Mouse (Mus musculus): ENCODE measurements around the gene Snx22.

The Snx22 gene

DNA sequence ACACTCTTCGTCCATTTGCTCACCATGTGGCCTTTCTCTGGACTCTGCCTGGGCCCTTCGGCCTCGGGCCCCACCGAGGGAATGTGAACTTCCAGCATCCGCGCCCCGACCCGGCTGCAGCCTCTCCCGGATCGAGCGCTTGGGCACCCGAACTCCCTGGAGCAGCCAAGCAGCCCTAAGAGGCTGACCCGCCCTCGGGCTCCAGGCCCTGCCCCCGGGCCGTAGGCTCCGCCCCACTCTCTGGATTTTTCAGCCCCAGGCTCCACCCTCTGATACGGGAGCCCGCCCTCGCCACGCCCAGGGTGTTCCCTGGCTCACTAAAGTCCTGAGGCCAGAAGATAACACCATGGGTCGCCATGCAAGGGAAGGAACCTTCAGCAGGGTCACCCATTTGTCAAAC is at the start of gene Snx22:
Gene Snx22 (minus strand): TSS at position 137 of the 400 bp plus-strand sequence.
- peak; percentile 86 to 91 for DNase-seq (ENCODE audit: low spot score in 2 of 2)

DNA sequence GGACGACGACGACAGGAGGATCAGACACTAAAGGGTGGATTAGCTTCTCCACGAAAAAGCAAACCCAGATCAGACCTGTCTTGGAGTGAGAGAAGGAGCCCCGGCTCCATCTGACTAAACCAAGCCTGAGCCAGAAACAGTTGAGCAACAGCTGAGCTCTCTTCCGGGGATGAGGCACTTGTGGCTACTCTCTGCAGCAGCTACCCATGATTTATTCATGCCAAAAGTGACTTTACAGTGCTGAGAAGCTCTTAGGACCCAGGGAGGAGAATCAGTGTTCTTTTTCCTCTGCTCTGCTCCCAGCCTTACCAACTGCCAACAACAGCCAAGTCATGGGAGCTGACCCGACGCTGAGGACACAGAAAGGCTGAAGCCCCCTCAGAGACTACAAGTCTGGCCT is 47.4 kb upstream of the Snx22 start:
- no peak for DNase-seq (ENCODE audit: low spot score in 2 of 2)

DNA sequence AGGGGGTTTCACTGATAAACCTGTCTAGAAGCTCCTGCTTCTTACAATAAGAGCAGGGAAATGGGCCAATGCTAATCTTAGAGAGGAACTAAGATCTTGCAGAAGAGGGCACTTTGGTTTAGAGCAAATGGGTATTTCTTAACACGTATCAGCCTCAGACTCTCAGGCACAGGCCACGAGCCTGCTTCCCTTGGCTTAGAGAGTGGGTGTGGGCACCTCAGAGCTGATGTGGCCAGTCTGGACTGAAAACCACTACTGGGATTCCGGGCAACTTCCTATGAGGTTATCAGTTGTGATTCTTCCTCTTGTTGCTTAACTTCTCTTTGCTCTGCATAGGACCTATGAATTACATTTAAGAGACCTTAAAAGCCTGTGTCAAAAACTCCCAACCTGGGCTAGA is 44.8 kb upstream of the Snx22 start:
- DNase-seq (ENCODE audit: low spot score in 2 of 2) = peak in 1 of 2 experiments; percentile 18

DNA sequence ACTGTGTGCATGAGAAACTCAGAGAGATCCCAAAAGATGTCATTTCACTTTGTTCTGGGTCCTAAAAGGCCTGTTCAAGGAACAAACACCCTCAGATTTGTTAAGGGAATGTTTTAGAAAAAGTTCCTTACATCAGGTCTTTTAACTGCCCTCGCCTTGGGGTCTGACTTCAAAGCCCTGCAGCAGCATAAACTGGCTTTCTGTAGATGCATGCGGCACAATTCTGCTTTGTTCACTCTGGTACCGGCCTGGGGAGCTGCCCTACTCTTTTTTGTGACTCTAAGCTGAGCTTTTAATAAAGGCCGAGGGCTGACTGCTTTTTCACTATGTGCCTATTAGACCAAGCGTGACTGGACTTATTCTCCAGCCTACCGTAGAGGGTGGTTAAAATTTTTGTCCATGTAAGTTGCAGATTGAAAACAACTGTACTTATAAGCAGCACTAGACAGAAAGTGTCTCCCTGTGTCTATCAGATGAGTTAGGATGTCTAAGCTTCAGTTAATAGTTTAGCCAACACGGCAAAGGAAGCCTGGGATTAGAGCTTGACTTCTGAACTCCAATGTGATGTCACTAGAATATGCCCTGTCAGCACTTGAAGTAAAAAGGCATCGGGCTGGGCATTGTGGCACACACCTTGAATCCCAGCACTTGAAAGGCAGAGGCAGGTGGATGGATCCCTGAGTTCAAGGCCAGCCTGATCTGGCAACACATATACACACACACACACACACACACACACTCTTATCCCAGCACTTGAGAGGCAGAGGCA is 41.3 kb upstream of the Snx22 start:
- no peak for DNase-seq (ENCODE audit: low spot score in 2 of 2)

DNA sequence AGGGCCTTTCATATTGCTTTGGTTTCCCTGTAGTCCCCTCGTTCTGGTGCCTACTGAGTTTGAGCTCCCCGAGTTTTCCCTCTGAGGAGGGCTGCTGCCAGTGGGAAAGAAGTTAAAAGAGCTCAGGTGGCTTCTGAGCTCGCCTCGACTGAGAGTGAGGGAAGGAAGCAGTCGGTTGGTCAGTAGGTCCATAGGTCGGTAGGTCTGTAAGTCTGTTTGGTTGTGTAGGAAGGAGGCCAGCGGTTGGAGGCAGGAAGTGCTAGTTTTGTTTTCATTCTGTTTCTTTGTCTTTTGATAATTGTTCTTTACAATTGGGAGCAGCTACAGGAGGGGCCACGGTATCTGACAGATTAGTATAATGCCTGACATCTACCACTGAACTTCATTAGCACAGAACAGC is 40.6 kb upstream of the Snx22 start:
- DNase-seq (ENCODE audit: low spot score in 2 of 2) = no peak

- DNase-seq (ENCODE audit: low spot score in 2 of 2) = no peak
Observed at GRCm38 (mm10) chr9:66109574-66109973, 40.1 kb upstream of the Snx22 start.

DNA sequence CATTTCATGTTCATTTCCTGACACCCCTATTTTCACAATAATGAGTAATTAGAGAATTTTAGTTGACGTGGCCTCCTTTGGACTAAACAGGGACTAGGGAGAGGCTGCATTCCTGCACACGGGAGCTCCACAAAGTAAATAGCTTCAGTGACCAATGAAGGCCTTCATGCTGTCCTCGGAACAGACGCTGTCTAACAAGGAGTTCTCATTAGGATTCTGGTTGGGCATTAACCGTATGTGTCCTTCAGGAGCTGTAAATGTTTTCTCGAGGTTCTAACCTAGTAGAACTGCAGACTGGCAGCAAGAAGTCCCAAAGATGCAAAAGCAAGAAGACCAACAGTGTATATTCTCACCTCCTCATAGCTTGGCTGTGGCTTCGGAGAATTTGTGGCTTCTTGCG is 35.6 kb upstream of the Snx22 start:
- DNase-seq (ENCODE audit: low spot score in 2 of 2) = no peak

- no peak for DNase-seq (ENCODE audit: low spot score in 2 of 2)
Observed at GRCm38 (mm10) chr9:66104601-66105000, 35.1 kb upstream of the Snx22 start.

DNA sequence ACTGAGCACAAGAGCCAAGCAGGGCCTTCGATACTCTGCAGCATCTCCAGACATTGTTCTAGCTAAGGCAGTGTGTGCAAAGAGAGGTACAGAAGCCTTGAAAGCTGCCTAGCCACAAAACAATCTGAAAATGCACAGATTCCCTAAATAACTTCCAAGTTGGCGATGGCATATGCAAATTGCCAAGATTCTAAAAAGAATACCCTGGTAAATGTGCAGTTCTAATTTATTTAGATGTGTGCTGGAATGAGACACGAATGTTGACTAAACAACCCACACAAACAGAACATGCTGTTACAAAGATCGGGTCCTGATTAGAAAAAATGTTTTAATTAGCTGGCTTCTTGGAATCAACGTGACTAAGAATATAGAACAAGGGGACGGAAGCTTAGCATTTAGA is 33.1 kb upstream of the Snx22 start:
- DNase-seq (ENCODE audit: low spot score in 2 of 2) = no peak

- DNase-seq (ENCODE audit: low spot score in 2 of 2) = no peak
Observed at GRCm38 (mm10) chr9:66101577-66101976, 32.1 kb upstream of the Snx22 start.

DNA sequence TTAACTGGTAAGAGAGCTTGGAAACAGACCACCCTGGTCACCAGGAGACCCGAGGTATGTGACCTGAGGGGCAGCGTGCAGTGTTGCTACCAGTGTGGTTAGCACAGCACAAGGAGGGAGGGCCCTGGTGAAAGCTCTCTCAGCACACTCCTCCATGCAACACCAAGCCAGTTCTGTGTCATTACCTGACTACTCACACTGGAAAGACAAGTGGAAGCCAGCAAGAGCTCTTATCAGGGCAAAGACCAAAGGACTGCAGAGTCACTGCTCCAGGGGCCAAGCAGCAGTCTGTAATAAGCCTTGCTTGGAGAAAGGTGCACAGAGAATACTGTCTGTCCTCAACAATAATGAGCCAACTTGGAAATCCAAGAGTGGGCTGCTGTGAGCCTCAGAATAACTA is 23.1 kb upstream of the Snx22 start:
- DNase-seq (ENCODE audit: low spot score in 2 of 2) = no peak

- no peak for DNase-seq (ENCODE audit: low spot score in 2 of 2)
Observed at GRCm38 (mm10) chr9:66091327-66092231, 22.1 kb upstream of the Snx22 start.

DNA sequence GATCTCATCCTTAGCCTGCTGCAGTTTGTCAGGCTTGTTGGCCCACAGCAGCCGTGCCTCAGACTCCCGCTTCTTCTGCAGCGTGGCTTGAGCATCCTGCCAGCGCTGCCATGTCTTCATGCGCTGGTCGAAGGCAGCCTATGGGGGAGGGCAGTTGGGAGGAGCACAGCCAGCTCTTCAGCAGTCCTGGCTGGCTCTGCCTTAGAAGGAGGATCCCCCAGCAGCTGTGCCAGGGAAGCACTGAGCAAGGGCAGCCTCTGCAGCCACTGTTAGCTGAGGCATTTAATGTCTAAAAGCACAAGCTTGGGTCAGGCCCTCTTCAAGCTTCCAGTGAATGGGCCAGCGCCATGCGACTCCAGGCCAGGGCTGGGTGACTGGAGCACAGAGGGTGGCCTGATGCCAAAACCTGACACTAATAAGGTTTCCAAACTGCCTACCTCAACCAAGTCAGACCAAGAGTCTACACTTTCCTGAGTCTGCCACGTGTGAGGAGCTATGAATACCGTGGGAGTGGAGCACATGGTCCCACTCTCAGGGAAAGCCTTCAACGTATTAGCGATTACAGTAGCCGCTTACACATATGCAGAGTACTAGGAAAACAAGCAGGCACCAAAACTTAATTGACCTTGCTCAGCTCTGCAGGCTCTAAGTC is 21.2 kb upstream of the Snx22 start:
- no peak for DNase-seq (ENCODE audit: low spot score in 2 of 2)

GRCm38 (mm10) chr9:66088411-66088810 is 18.9 kb upstream of the Snx22 start:
- DNase-seq (ENCODE audit: low spot score in 2 of 2) = peak; percentile 35 to 52

DNA sequence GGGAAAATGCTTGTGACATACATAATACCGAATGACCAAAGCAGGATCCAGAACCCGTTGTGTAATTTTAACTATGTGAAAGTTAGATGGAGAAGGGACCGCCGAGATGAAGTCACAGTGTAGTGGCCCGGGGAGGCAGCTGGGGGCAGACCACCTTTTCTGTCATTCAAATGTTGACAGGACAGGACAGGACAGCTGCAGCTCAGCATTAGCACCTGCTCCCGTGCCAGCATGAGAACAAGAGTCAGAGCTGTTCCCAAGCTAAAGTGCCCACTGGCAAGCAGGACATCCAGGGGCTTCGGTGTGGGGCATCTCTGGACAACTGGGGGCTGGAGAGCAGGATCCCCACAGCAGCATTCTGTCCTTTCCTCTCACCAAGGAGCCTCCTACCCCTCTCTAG is 17.5 kb upstream of the Snx22 start:
- no peak for DNase-seq (ENCODE audit: low spot score in 2 of 2)

GRCm38 (mm10) chr9:66084171-66084570 is 14.7 kb upstream of the Snx22 start:
- DNase-seq (ENCODE audit: low spot score in 2 of 2) = no peak

- no peak for DNase-seq (ENCODE audit: low spot score in 2 of 2)
Observed at GRCm38 (mm10) chr9:66081999-66082398, 12.5 kb upstream of the Snx22 start.

DNA sequence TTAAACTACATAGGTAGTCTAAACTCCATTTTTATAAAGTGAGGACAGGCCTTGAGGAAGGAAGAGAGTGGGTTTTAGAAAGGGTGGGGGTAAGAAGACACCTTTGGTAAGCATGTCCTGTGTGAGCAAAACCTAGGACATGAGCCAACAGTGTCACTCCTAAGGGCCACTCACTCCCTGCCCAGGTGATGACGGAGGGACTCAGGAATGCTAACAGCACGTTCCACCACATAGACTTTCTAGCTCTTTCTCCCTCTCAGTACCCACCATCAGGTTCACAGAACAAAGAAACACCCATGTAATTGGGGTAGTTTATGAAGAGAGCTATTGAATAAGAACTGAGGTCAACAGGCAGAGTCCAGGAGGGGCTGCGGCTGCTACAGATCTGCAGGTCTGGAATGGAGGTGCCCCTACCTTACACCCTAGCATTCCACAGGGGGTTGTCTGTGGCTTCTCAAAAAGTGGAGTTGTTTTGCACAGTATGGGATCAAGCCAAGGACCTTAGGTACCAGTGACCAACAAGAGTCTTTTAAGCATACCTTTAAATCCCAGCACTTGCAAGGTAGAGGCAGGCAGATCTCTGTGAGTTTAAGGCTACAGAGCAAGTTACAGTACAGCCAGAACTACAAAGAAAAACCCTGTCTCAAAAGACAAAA is 11.4 kb upstream of the Snx22 start:
- DNase-seq (ENCODE audit: low spot score in 2 of 2) = no peak

GRCm38 (mm10) chr9:66078493-66078892 is 9.0 kb upstream of the Snx22 start:
- no peak for DNase-seq (ENCODE audit: low spot score in 2 of 2)

- DNase-seq (ENCODE audit: low spot score in 2 of 2) = no peak
Observed at GRCm38 (mm10) chr9:66078072-66078471, 8.6 kb upstream of the Snx22 start.

DNA sequence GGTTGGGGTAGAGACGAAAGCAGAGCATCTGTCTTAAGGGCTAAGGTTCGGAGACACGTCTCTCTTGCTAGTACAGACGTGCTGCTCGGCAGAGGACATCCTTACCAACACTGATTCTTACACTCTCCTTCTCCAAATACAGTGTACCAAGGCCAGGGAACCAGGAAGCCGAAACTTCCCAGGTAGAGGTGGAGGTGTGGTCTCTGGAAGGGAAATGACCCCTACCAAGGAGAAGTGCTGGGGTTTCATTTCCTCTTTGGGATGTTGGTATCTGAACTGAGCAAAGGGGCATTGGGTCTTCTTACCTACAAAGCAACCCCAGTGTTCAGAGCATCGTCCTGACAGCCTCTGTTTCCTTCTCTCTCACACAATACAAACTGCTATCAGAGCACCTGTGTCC is 3.2 kb upstream of the Snx22 start:
- DNase-seq (ENCODE audit: low spot score in 2 of 2) = peak; percentile 39 to 40

GRCm38 (mm10) chr9:66070151-66070550 is 632 bp upstream of the Snx22 start:
- no peak for DNase-seq (ENCODE audit: low spot score in 2 of 2)
